Mouse (Mus musculus) testis, adult 2 months (tissue): ENCODE results near the gene Pex5l. TPM values are rescaled to one million over a fixed set of nuclear protein-coding genes. Genes with fewer than 3 reads are reported as not detected.

Experiments used
- H3K27ac ChIP-seq: fragments of 200-500 bp; 2 replicates; pipeline ENCODE4 v1.5.1; 2012; ENCODE audit warnings: low read depth, low read length; ENCODE audit not compliant: control insufficient read depth, insufficient read depth
- H3K27me3 ChIP-seq: fragments of 200-500 bp; 2 replicates; pipeline ENCODE4 v1.6.1; 2012; ENCODE audit warnings: mild to moderate bottlenecking, low read length, moderate library complexity; ENCODE audit not compliant: control insufficient read depth, insufficient read depth
- H3K36me3 ChIP-seq: fragments of 200-500 bp; 2 replicates; pipeline ENCODE4 v1.6.1; 2012; ENCODE audit warnings: mild to moderate bottlenecking, low read length; ENCODE audit not compliant: control insufficient read depth, insufficient read depth
- H3K4me1 ChIP-seq: fragments of 200-500 bp; 2 replicates; pipeline ENCODE4 v1.6.1; 2012; ENCODE audit warnings: low read length; ENCODE audit not compliant: control insufficient read depth, insufficient read depth
- H3K4me3 ChIP-seq: fragments of 200-500 bp; 2 replicates; pipeline ENCODE4 v1.5.1; 2012; ENCODE audit warnings: low read depth, mild to moderate bottlenecking, low read length, moderate library complexity, mixed read lengths; ENCODE audit not compliant: control insufficient read depth
- CTCF ChIP-seq: fragments of 200-500 bp; IDR thresholded peaks from 2 replicates; pipeline ENCODE4 v1.5.1; 2012; ENCODE audit warnings: low read depth, mild to moderate bottlenecking, inconsistent platforms, low read length, moderate library complexity; ENCODE audit not compliant: control insufficient read depth, insufficient read depth, insufficient replicate concordance
- POLR2A ChIP-seq: fragments of 200-500 bp; IDR thresholded peaks from 2 replicates; pipeline ENCODE4 v1.6.1; 2012; ENCODE audit warnings: low read depth, mild to moderate bottlenecking, inconsistent platforms, low read length, moderate library complexity; ENCODE audit not compliant: control insufficient read depth
- polyA plus RNA-seq: library from polyadenylated mRNA; depleted of rRNA; stranded (reverse); fragments of >200 nt; gene quantifications from 2 replicates; pipeline ENCODE4 v1.2.3, GENCODE M21; 2012

The Pex5l gene
- polyA plus RNA-seq, 1 experiment, result 109 TPM

DNA sequence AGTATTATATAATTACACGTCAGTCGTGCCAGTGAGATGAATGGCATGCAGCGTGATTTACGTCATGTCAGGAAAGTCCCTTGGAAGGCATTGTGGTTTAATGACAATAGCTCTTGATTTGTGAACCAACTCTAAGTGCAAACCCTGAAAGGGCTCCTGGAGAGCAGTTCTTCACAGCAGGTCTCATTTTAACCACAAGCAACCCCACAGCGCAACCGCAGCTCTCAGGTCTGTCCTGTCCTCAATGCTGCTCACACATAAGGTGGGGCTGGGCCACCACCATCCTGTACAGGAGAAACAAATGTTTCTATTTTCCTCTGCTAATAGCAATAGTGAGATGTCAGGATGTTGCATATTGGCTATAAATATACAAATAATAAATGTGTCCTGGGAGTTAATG is 163.8 kb downstream of the Pex5l start:
- Histone ChIP-seq H3K4me3 (no peak overlapping the region), H3K27me3 (no peaks in the 10 kb centered on the region), H3K4me1 (no peaks in the 10 kb centered on the region), H3K27ac (no peak overlapping the region), H3K36me3 (no peaks in the 10 kb centered on the region)
- TF ChIP-seq POLR2A (no peak), CTCF (no peak)

GRCm38 (mm10) chr3:32970257-32970656 is 172.8 kb downstream of the Pex5l start:
- Histone ChIP-seq H3K4me3 (no peak overlapping the region), H3K27ac (no peak overlapping the region), H3K36me3 (no peaks in the 10 kb centered on the region), H3K4me1 (no peaks in the 10 kb centered on the region), H3K27me3 (no peaks in the 10 kb centered on the region)
- TF ChIP-seq CTCF (no peak), POLR2A (no peak)

DNA sequence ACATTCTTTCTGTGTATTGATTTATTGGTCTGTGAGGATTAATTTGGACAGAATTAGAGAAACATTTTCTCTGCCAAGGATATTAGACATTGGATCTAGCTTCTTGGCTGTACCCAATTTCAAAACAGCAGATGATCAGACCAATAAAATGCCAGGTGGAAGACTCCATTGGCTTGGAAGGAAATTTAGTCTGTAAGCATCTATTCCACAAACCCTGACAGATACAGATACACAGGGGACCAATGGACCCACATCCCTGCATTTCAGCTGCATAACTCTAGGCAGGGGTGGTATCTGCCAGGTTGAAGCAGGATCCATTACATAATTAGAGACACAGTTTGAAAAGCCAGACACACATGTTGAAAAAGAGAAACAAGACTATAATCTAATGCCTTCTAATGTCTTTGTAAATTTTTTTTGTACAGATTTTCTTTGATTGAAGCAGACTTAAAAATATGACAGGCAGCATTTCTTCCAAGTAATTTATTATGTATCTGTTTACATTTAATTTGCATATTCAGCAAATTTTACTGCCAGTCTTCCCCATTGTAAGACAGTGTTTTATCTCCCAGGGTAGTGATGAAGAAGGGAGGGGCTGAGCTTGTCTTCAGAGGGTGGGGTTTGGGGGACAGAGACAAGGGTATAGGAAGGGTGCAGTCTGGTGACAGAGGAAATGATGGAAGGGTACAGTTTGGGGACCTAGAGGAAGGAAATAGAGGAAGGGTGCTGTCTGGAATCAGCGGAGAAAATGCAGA is 174.2 kb downstream of the Pex5l start:
- H3K4me3 ChIP-seq, result no peak overlapping the region
- H3K4me1 ChIP-seq, result no peaks in the 10 kb centered on the region
- no peaks in the 10 kb centered on the region for H3K27me3 ChIP-seq
- TF ChIP-seq POLR2A, result no peak
- no peak for TF ChIP-seq CTCF
- no peaks in the 10 kb centered on the region for H3K36me3 ChIP-seq
- H3K27ac ChIP-seq, result no peak overlapping the region

DNA sequence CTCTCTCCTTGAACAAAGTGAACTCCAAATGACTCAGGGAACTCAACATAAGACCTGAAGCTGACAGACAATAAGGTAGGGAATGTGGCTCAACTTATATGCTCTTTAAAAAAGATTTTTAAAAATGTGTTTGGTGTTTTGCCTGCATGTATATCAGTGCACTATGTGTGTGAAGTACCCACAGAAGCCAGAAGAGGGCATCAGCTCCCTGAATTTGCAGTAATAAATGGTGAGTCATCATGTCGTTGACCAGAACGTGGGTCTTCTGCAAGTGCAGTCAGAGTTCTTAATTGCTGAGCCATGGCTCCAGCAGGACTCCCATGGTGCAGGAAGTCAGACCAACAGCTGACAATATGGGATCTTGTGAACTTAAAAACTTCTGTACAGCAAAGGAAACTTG is 177.5 kb downstream of the Pex5l start:
- Histone ChIP-seq H3K4me3 (no peak overlapping the region), H3K4me1 (no peaks in the 10 kb centered on the region), H3K27ac (no peak overlapping the region), H3K36me3 (no peaks in the 10 kb centered on the region), H3K27me3 (no peaks in the 10 kb centered on the region)
- 0 out of 2 replicates have a peak, but pooled peaks have one; percentile 3 for TF ChIP-seq CTCF
- TF ChIP-seq POLR2A, result no peak

DNA sequence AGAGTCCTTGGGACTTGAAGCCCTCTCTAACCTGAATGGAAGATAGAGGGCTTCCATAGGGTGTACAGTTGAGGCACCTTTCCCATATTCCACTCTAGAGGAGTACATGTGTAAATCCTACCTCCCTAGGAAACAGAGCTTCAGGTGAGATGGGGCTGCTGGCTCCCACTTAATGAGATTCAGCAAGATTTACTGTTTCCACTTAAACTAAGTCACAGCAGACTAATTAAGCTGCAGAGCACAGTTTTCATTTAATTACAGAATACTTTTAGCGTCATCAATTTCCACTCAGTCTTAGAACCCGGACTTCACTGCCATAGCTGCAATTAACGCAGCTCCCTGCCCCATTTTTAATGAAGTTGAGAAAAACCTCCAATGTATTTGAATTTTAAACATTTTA is 181.6 kb downstream of the Pex5l start:
- TF ChIP-seq POLR2A (no peak), CTCF (no peak)
- no peak overlapping the region for H3K4me3 ChIP-seq
- no peaks in the 10 kb centered on the region for H3K27me3 ChIP-seq
- no peaks in the 10 kb centered on the region for H3K36me3 ChIP-seq
- H3K4me1 ChIP-seq, result no peaks in the 10 kb centered on the region
- no peak overlapping the region for H3K27ac ChIP-seq

DNA sequence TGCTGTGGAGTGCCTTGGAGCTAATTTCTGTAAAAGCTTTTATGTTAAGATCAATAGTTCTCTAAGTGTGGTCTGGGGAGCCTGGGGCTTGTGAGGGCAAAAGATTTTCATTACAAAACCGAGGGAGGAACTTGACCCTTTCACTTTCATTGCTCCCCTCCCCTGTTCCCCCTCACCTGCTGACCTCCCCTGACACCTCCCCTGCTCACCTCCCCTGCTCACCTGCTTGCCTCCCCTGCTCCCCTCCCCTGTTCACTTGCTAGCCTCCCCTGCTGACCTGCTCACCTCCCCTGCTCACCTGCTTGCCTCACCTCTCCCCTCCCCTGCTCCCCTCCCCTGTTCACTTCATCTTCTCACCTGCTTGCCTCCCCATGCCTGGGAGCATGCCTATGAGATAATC is 191.7 kb downstream of the Pex5l start:
- Histone ChIP-seq H3K27ac (no peak overlapping the region), H3K27me3 (no peaks in the 10 kb centered on the region)

DNA sequence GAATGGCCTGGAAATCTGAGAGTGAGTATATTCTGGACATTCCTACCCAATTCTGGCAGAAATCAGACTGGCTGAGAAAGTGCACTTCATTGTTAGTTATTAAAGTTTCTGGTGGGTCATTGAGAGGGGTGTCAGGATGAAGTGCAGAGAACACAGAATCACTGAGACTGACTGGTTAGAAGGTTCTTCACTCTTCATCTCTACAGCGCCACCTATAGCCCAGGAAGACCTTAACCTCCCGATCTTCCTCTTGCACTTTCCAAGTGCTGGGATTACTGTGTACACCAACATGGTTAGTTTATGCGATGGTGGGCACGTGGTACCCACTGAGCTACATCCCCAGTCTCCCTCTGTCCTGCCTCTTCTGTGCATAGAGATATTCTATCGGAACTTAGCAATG is 195.6 kb downstream of the Pex5l start:
- no peak overlapping the region for H3K4me3 ChIP-seq
- H3K27ac ChIP-seq, result no peak overlapping the region
- H3K27me3 ChIP-seq, result no peaks in the 10 kb centered on the region
- no peaks in the 10 kb centered on the region for H3K36me3 ChIP-seq
- H3K4me1 ChIP-seq, result no peaks in the 10 kb centered on the region
- no peak for TF ChIP-seq POLR2A
- peak; percentile 12; the same call in 1 of the 2 replicates for TF ChIP-seq CTCF

More for the DNA sequence above, 191.7 kb downstream of the Pex5l start:
- H3K4me3 ChIP-seq, result no peak overlapping the region
- H3K4me1 ChIP-seq, result no peaks in the 10 kb centered on the region
- TF ChIP-seq POLR2A (no peak), CTCF (no peak)
- no peaks in the 10 kb centered on the region for H3K36me3 ChIP-seq
